Mouse (Mus musculus): Measurements from ENCODE around the gene Snx3. TPM values are rescaled to one million over a fixed set of nuclear protein-coding genes. Genes with fewer than 3 reads are reported as not detected.

Snx3 gene
- polyA plus RNA-seq, 1 experiment from 2014 or later, result 272 TPM

DNA sequence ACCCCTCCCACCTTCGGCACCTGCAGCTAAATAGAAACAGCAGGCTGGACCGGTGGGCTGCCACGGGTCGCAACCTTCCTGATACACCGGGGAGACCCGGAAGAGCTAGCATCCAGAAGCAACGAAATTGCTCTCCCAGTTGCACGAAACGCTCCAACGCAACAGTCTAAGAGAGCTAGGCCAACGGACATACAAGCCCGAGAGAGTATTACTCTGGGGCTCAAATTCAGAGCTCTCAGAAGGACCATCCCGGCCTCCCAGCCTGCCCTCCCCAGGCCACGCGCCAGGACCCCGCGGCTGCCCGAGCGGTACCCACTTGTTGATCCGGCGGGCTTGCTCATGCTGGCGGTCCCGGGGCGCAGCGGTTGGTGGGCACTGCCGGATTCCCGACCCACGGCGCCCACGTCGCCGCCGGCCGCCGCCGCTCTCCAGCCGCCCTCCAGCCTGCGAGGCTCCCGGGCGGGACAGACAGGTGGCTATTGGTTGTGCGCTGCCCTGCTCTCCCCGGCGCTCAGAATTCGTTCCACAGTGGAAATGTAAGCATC lies 80.8 kb downstream of the Snx3 start:
- WGBS, result under 1% methylated on average over 44 of the region's 44 CpGs
- Histone ChIP-seq H3K27ac (no peak overlapping the region), H3K4me3 (no peak overlapping the region), H3K4me1 (replicated peaks) (peaks cover 32% of the 10 kb centered on the region), H3K9ac (no peak overlapping the region), H3K9me3 (no peaks in the 10 kb centered on the region), H3K36me3 (no peaks in the 10 kb centered on the region), H3K27me3 (peaks cover 99% of the 10 kb centered on the region), H3K4me2 (0 out of 2 replicates have a peak overlapping the region, but pooled peaks have one; percentile 6)
- no peak for ATAC-seq (ENCODE audit: low FRiP score)

DNA sequence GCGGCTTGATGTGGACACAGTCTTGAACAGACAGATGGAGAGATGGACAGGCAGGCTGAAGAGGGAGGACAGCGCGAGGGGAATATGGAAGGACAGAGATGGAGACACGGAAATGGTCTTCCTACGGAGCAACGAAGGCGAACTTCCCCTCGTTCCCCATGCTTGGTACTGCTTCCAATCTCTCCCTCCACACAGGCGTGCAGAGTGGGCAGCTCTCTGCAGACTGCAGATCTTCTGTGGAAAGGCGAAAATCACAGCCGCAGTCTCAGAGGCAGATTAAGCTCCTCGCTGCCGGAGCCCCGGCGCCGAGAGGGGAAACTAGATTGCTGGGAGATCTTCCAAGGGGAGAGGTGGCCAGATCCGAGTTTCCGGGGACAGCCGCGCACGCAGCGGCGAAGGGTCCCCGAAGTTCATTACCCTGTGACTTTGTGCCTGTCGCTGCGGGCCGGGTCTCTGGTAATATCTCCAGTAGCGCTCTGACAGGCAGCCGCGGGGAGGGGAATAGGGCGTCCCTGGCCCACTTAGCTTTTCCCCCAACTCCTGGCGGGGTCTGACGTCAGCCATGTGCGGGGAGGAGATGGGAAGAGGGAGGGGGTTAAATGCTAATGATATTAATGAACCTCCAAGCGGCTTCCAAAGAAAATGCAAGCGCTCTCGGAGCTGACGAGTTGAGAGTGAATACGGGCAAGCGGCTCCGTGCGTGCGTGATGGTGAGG lies 81.5 kb downstream of the Snx3 start, which contains the start of the genes Nr2e1 and Ostm1:
TSS of gene Nr2e1 (minus strand) at position 476 of the 716 bp plus-strand sequence.
TSS of gene Ostm1 (plus strand) at position 666 of the 716 bp plus-strand sequence.
- ATAC-seq (ENCODE audit: low FRiP score), result no peak

GRCm38 (mm10) chr10:42583902-42584435 lies 82.1 kb downstream of the Snx3 start:
- no peak for ATAC-seq (ENCODE audit: low FRiP score)
- no peaks in the 10 kb centered on the region for H3K9me3 ChIP-seq
- peak overlapping the region; percentile 26 for H3K4me2 ChIP-seq
- under 1% methylated on average over 32 of the region's 32 CpGs for WGBS
- peaks cover 99% of the 10 kb centered on the region for H3K27me3 ChIP-seq
- H3K9ac ChIP-seq, result no peak overlapping the region
- H3K36me3 ChIP-seq, result no peaks in the 10 kb centered on the region
- peaks cover 32% of the 10 kb centered on the region for H3K4me1 ChIP-seq (replicated peaks)
- H3K27ac ChIP-seq, result no peak overlapping the region
- H3K4me3 ChIP-seq, result peak overlapping the region; percentile 4; the same call in 1 of the 2 replicates

More for the DNA sequence above, 81.5 kb downstream of the Snx3 start, which contains the start of the genes Nr2e1 and Ostm1:
- H3K4me3 ChIP-seq, result peak within 1 kb of the TSS; percentile 4; the same call in 1 of the 2 replicates
- H3K27me3 ChIP-seq, result peaks cover 99% of the 10 kb centered on the region
- peak within 1 kb of the TSS; percentile 26 for H3K4me2 ChIP-seq
- WGBS, result under 1% methylated on average over 43 of the region's 43 CpGs
- no peak within 1 kb of the TSS for H3K9ac ChIP-seq
- peaks cover 32% of the 10 kb centered on the region for H3K4me1 ChIP-seq (replicated peaks)
- no peaks in the 10 kb centered on the region for H3K9me3 ChIP-seq
- H3K27ac ChIP-seq, result no peak within 1 kb of the TSS
- H3K36me3 ChIP-seq, result no peaks in the 10 kb centered on the region

DNA sequence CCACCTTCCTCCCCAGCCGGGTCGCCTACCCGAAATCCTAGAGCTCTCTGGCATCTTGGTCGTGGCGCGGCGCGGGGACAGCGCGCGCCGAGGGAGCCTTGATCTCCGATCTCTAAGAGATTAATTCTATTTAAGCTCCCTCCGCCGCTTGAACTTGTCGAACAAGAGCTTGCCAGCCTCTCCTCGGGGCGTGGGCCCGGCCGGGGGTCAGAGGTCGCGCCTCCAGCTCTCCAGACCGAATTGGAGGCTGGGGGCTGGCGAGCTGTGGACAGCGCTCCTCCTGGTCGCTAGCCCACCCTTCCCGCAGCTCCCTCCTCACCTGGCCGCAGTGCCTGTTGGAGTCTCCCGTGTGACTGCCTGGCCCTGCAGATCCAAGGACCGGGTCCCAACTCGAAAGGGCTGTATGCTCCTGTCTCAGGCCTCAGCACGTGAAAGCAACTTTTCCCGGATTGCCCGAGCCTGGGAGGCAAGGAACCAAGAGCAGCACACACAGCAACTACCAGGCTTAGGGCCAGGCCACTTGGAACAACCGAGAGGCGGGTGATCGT lies 82.7 kb downstream of the Snx3 start:
- H3K27ac ChIP-seq, result no peak overlapping the region
- H3K27me3 ChIP-seq, result peaks cover 99% of the 10 kb centered on the region
- peaks cover 30% of the 10 kb centered on the region for H3K4me1 ChIP-seq (replicated peaks)
- H3K36me3 ChIP-seq, result no peaks in the 10 kb centered on the region
- no peaks in the 10 kb centered on the region for H3K9me3 ChIP-seq
- peak overlapping the region; percentile 26 for H3K4me2 ChIP-seq
- H3K9ac ChIP-seq, result no peak overlapping the region
- ATAC-seq (ENCODE audit: low FRiP score), result no peak
- H3K4me3 ChIP-seq, result peak overlapping the region; percentile 4; the same call in 1 of the 2 replicates
- WGBS, result under 1% methylated on average over 37 of the region's 37 CpGs

Other genes starting within 250 kb of the Snx3 start
- 3.7 and 3.9 TPM in 2 replicates for gene Foxo3, start 225.3 kb upstream of the Snx3 start, polyA plus RNA-seq (2015; fragmentation: Nextera tagmentation; extraction: Ambion mirVana)
- gene Afg1l, start 23.5 kb upstream of the Snx3 start, polyA plus RNA-seq (2015; fragmentation: Nextera tagmentation; extraction: Ambion mirVana), result 6.0 and 6.4 TPM in 2 replicates
- gene Nr2e1, start 81.6 kb downstream of the Snx3 start, polyA plus RNA-seq (2015; fragmentation: Nextera tagmentation; extraction: Ambion mirVana), result 0.39 and 0.49 TPM in 2 replicates
- gene Ostm1, start 81.8 kb downstream of the Snx3 start, polyA plus RNA-seq (2015; fragmentation: Nextera tagmentation; extraction: Ambion mirVana), result 32.0 and 32.2 TPM in 2 replicates

Measured in hindbrain, embryonic 13.5 days (tissue).